Mouse (Mus musculus) erythroblast, embryonic 14.5 days (primary cell): ENCODE data around the gene Scnn1a. TPM values are rescaled to one million over a fixed set of nuclear protein-coding genes. Genes with fewer than 3 reads are reported as not detected.
"Not testable (repeated sequence)": the region's sequence is repeated elsewhere in the genome, so short reads cannot be mapped to it uniquely, and the experiment has no call there.

Experiments used
- H3K27me3 ChIP-seq: 2 replicates; pipeline ENCODE4 v1.6.1; 2012; ENCODE audit warnings: inconsistent platforms; ENCODE audit not compliant: control insufficient read depth
- H3K36me3 ChIP-seq: 2 replicates; pipeline ENCODE4 v1.6.1; 2012; ENCODE audit warnings: mild to moderate bottlenecking, inconsistent platforms; ENCODE audit not compliant: control insufficient read depth
- H3K4me1 ChIP-seq: 2 replicates; pipeline ENCODE4 v1.6.1; 2012; ENCODE audit warnings: inconsistent platforms; ENCODE audit not compliant: control insufficient read depth
- H3K4me3 ChIP-seq: replicated peaks from 2 replicates; pipeline ENCODE3; 2012; ENCODE audit warnings: moderate library complexity, mild to moderate bottlenecking, inconsistent platforms
- H3K9me3 ChIP-seq: 2 replicates; pipeline ENCODE4 v1.6.1; 2012; ENCODE audit warnings: low read length, inconsistent platforms, mixed read lengths; ENCODE audit not compliant: control insufficient read depth
- GATA1 ChIP-seq: IDR thresholded peaks from 2 replicates; pipeline ENCODE4 v1.6.1; 2012; ENCODE audit warnings: low read length, inconsistent platforms, mixed read lengths
- TAL1 ChIP-seq: IDR thresholded peaks from 3 replicates; pipeline ENCODE4 v1.6.1; 2012; ENCODE audit warnings: low read length, inconsistent platforms, mixed read lengths
- polyA plus RNA-seq: library from polyadenylated mRNA; stranded (reverse); fragments of >175 nt; gene quantifications from 2 replicates; pipeline ENCODE4 v1.2.3, GENCODE M21; 2012

Scnn1a gene
- 0.01 TPM in 1 of 2 replicates, not detected in the other for polyA plus RNA-seq

DNA sequence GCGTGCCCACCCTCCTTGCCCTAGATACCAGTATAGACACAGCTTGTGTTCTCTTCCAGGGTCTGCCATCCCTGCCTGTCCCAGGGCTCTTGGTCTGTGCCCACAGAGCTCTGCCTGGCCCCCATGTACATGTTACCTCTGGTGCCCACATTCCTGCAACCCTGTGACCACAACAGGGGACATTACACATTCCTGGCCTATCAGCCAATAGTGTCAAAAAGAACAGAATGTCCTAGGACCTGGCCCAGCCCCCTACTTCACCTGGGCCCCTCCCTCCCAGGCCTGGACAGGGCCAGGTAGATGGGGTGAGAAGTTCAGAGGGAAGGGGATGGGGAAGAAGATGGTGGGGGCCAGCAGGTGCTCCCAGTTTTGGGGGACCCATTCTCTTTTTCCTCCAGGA lies at the start of gene Scnn1a:
Gene Scnn1a (plus strand): TSS at position 337 of the 400 bp plus-strand sequence.
- TF ChIP-seq TAL1, result no peak
- Histone ChIP-seq H3K36me3 (no peaks in the 10 kb centered on the region), H3K27me3 (peaks cover 17% of the 10 kb centered on the region), H3K4me3 (no peak within 1 kb of the TSS), H3K4me1 (no peaks in the 10 kb centered on the region), H3K9me3 (no peaks in the 10 kb centered on the region)

DNA sequence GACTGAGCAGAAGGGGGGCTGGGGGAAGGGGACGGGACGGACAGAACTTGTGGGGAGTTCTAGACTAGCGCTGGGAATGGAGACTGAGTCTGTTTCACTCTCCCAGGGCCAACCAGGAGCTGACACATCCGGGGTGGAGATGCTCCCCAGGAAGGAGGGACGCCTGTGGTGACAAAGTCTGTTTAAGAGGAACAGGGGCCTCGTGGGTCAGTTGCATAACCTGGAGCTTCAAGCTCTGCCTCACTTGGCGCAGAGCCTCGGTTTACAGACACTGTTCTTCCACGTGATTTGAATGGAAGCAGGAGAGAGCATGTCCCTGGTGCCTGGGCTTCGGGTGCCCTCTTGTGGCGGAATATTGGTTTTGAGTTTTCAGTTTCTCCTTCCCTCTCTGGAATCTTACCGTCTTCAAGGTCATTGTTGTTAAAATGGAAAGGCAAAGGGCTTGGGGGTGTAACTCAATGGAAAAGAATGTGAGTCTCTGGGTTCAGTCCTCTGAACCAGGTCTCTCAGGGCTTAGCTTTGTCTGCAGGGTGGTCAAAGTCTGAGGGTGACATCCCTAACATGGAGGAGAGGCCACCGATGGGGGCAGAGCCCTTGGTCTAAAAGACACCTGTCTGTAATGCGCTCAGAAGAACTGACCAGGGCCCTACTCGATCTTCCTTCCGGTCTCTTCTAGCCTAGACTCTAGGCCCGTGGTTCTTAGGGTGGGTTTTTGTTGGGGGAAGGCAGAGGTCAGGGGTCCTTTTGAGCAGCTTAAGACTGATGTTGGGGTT lies 48.8 kb upstream of the Scnn1a start:
- TF ChIP-seq GATA1, result no peak
- TF ChIP-seq TAL1, result no peak
- no peak overlapping the region for H3K4me3 ChIP-seq
- H3K36me3 ChIP-seq, result no peaks in the 10 kb centered on the region
- peaks cover 9% of the 10 kb centered on the region for H3K4me1 ChIP-seq
- peaks cover 2% of the 10 kb centered on the region; the same call in 1 of the 2 replicates for H3K27me3 ChIP-seq
- H3K9me3 ChIP-seq, result no peaks in the 10 kb centered on the region

DNA sequence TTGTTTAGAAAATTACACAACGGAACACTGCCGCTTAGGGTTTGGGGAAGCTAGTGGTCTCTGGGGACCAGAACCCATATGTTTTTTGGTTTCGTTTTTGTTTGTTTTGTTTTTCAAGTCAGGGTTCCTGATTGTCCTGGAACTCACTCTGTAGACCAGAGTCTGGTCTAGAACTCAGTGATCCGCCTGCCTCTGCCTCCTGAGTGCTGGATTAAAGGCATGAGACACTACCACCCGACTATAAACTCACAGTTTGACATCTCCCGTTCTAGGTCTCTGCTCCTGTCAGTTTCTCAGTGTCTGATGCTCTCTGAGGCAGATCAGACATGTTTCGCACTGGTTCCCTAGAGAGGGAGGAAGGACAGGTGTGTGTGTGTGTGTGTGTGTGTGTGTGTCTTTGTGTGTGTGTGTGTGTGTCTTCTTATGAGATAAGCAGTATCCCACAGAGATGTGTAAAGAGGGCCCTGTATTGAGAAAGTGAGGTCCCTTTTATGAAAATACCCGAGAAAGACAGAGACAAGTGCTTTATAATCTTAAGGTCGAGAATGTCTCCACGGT lies 48.2 kb upstream of the Scnn1a start:
- TF ChIP-seq TAL1 (no peak), GATA1 (no peak)
- H3K27me3 ChIP-seq, result peaks cover 2% of the 10 kb centered on the region; the same call in 1 of the 2 replicates
- H3K9me3 ChIP-seq, result no peaks in the 10 kb centered on the region
- no peaks in the 10 kb centered on the region for H3K36me3 ChIP-seq
- peaks cover 9% of the 10 kb centered on the region for H3K4me1 ChIP-seq
- H3K4me3 ChIP-seq, result no peak overlapping the region

DNA sequence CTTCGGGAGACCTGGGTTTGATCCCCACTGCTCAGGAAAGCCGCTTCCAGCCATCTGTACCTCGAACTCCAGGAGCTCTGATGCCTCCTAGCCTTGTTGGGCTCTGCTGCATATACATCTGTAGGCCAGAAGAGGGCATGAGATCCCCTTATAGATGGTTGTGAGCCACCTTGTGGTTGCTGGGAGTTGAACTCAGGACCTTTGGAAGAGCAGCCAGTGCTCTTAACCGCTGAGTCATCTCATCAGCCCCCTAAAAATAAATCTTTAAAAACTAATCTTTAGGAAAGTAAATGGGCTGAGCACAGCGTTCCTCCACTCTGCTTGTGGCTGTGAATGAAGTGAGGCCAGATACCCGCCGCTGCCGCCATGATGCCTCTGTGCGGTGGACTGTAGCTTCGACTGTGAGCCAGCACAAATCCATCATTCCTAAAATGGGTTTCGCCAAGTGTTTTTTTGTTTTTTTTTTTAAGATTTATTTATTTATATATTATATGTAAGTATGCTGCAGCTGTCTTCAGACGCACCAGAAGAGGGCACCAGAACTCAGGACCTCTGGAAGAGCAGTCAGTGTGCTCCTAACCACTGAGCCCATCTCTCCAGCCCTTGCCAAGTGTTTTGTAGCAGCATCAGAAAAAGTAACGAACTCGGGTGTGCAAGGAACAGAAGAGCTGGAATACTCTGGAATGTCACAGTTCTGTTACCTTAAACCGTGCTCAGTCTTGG lies 45.5 kb upstream of the Scnn1a start:
- H3K4me3 ChIP-seq, result no peak overlapping the region
- H3K4me1 ChIP-seq, result peaks cover 9% of the 10 kb centered on the region
- no peak for TF ChIP-seq GATA1
- no peak for TF ChIP-seq TAL1
- no peaks in the 10 kb centered on the region for H3K36me3 ChIP-seq
- H3K9me3 ChIP-seq, result no peaks in the 10 kb centered on the region
- H3K27me3 ChIP-seq, result peaks cover 2% of the 10 kb centered on the region; the same call in 1 of the 2 replicates

- H3K9me3 ChIP-seq, result 0 out of 2 replicates have a peak, but pooled peaks cover 2% of the 10 kb centered on the region
- H3K27me3 ChIP-seq, result no peaks in the 10 kb centered on the region
- no peaks in the 10 kb centered on the region for H3K4me1 ChIP-seq
- no peaks in the 10 kb centered on the region for H3K36me3 ChIP-seq
- no peak for TF ChIP-seq TAL1
- TF ChIP-seq GATA1, result no peak
- H3K4me3 ChIP-seq, result no peak overlapping the region
These were observed 40.7 kb upstream of the Scnn1a start for GRCm38 (mm10) chr6:125279729-125280128.

DNA sequence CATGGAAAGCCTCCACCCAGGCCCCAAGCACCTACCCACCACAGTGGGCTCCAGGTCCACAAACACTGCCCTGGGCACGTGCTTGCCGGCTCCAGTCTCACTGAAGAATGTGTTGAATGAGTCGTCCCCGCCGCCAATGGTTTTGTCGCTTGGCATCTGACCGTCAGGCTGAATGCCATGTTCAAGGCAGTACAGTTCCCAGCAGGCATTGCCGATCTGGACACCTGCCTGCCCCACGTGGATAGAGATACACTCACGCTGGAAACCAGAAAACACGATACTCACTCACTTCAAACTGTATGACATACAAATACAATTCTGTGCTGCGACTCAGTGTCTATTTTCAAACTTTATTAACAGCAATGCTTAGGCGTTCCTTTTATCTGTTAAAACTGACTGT lies 37.7 kb upstream of the Scnn1a start:
- H3K4me1 ChIP-seq, H3K36me3 ChIP-seq, H3K4me3 ChIP-seq, H3K27me3 ChIP-seq, H3K9me3 ChIP-seq: not testable (repeated sequence)

DNA sequence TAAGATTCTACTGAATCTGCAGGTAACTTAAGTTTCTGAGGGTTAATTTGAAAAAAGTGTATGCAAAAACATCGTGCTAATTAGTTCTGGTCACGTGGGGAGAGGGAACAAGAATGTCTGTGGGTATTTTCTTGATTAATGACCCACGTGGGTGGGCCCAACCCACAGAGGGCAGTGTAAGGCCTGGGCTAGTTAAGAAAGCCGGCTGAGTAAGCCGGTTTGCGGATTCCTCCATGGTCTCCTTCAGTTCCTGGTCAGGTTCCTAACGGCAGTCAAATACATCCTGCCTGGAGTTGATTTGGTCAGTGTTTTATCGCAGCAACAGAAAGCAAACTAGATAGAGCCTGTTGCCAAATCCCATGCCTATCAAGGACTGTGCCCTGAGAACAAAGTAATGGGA lies 36.2 kb upstream of the Scnn1a start:
- no peaks in the 10 kb centered on the region for H3K36me3 ChIP-seq
- 0 out of 2 replicates have a peak, but pooled peaks cover 2% of the 10 kb centered on the region for H3K9me3 ChIP-seq
- no peaks in the 10 kb centered on the region for H3K27me3 ChIP-seq
- no peak overlapping the region for H3K4me3 ChIP-seq
- H3K4me1 ChIP-seq, result no peaks in the 10 kb centered on the region
- TF ChIP-seq GATA1 (no peak), TAL1 (no peak)

DNA sequence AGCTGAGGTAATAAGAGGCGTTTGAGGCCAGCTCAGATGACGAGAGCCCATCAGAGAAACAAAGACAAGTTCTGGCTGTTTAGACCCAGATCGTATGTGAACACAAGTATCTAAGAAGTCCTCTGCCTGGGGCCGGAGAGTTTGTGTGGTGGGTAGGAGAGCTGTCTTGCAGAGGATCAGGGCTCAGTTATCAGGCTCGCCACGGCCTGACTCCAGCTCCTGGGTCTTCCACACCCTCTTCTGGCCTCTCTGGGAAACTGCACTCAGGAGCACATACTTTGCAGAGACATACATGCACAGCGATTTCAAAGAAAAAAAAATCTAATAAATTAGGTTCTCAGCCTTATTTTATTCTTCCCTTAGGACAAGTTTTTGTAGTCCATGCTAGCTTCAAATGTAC lies 35.7 kb upstream of the Scnn1a start:
- H3K4me1 ChIP-seq, result no peaks in the 10 kb centered on the region
- no peak overlapping the region for H3K4me3 ChIP-seq
- TF ChIP-seq TAL1, result no peak
- TF ChIP-seq GATA1, result no peak
- no peaks in the 10 kb centered on the region for H3K36me3 ChIP-seq
- H3K27me3 ChIP-seq, result no peaks in the 10 kb centered on the region
- 0 out of 2 replicates have a peak, but pooled peaks cover 2% of the 10 kb centered on the region for H3K9me3 ChIP-seq

DNA sequence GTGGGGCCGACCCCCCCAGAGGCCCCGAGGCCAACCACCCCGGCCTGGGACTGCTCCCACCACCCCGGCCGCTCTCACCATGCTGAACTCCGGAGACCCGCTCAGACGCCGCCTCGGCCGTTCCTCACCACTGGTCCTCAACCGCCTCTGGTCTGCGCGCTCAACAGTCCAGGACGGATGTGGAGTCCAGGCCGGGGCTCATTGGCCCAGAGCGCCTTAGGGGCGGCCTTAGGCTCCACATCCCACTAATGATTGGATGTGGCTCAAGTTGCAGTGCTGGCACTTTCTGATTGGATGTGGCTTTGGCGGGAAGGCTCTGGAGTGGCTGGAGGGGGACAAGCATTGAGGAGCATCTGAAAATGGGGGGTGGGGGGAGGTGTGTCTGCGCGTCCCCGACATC lies 34.6 kb upstream of the Scnn1a start, which contains the start of gene Tuba3a:
Gene Tuba3a (minus strand): TSS at position 153 of the 400 bp plus-strand sequence.
- no peaks in the 10 kb centered on the region for H3K4me1 ChIP-seq
- H3K9me3 ChIP-seq, result 0 out of 2 replicates have a peak, but pooled peaks cover 1% of the 10 kb centered on the region
- no peaks in the 10 kb centered on the region for H3K36me3 ChIP-seq
- TF ChIP-seq GATA1 (no peak), TAL1 (no peak)
- H3K4me3 ChIP-seq, result no peak within 1 kb of the TSS
- H3K27me3 ChIP-seq, result no peaks in the 10 kb centered on the region
